ENCODE assay signal across 8 mouse cellular contexts in the genomic region with DNA sequence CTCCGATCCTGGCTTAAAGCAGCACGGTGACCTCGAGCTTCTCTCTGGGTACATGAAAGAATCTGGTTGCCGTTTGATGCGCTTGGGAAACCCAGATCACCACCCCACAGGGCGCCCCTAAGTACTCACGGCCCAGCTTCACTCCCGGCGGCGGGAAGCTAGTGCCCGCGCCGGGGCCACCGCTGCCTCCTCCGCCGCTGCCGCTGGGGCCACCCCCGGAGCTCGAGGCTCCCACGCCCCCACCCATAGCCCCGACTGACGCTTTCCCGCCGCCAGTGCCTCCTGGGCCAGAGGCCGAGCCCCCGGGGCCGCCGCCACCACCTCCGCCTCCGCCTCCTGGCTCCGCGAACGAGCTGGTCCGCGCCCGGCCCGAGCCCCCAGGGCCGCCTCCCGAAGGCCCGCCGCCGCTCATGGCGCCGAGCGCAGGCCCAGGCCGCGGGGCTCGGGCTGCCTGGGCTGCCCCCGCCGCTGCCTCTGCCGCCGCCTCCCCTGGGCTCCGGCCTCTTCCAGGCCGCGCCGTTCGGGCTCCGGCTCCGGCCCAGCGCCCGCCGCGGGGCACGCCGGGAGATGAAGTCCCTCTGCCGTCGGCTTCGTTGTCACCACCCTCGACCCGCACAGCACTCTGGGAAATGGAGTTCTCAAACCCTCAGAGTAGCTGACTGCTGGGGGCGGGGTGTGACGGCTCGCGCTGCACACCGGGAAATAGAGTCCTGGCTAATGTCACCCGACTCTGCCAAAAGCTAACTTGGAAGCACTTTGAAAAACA. TPM values are rescaled to one million over a fixed set of nuclear protein-coding genes. Genes with fewer than 3 reads are reported as not detected.
DNase-seq lines count a peak whose midpoint lies in the region; ATAC-seq lines count a peak whose summit lies in the region.

A gene (minus strand): TSS at position 603 of the 766 bp plus-strand sequence.

- H3K27ac ChIP-seq in hindbrain, embryonic 14.5 days: peak within 1 kb of the TSS; percentile 78

- peak within 1 kb of the TSS; percentile 97 for H3K9ac ChIP-seq in hindbrain, embryonic 14.5 days

- ATAC-seq in hindbrain, embryonic 14.5 days (ENCODE audit: low FRiP score): peak; percentile 88

- H3K4me2 ChIP-seq in hindbrain, embryonic 14.5 days (replicated peaks): peak within 1 kb of the TSS; percentile 56

- WGBS in hindbrain, embryonic 14.5 days: under 1% methylated on average over 58 of the region's 76 CpGs

- peak; percentile 98 for DNase-seq in NIH3T3 (ENCODE audit: low read depth)
- DNase-seq in cerebellum, postnatal 10 days: peak; percentile 99 to 100
- DNase-seq in frontal cortex, postnatal 25 days (ENCODE audit: low spot score in 2 of 2): peak; percentile 94 to 96
- DNase-seq in hindbrain, embryonic 14.5 days (ENCODE audit: low spot score): peak; percentile 96
- DNase-seq in left cerebral cortex, adult 11 months (ENCODE audit: low spot score): peak; percentile 96
- peak; percentile 98 to 99 for DNase-seq in lung, postnatal 4 days
- DNase-seq in right cerebral cortex, postnatal 14 days: peak; percentile 95
- DNase-seq in urinary bladder, postnatal 36 days (ENCODE audit: low spot score in 2 of 2): peak; percentile 97 to 99

- no peaks in the 10 kb centered on the region for H3K9me3 ChIP-seq in hindbrain, embryonic 14.5 days (ENCODE audit: control insufficient read depth, low read length)

- H3K4me1 ChIP-seq in hindbrain, embryonic 14.5 days (replicated peaks; ENCODE audit: control insufficient read depth, insufficient read depth, low read length): peaks cover 24% of the 10 kb centered on the region

- no peaks in the 10 kb centered on the region for H3K27me3 ChIP-seq in hindbrain, embryonic 14.5 days (ENCODE audit: control insufficient read depth, insufficient read depth, low read length)

- H3K4me3 ChIP-seq in hindbrain, embryonic 14.5 days (replicated peaks; ENCODE audit: low read length): peak within 1 kb of the TSS; percentile 88

- peaks cover 33% of the 10 kb centered on the region for H3K36me3 ChIP-seq in hindbrain, embryonic 14.5 days (replicated peaks; ENCODE audit: control insufficient read depth, insufficient read depth)

RNA-seq across cellular contexts. Expression of the gene that starts here (rescaled TPM):
- polyA plus RNA-seq in hindbrain, embryonic 14.5 days (2014; fragmentation: Nextera tagmentation; extraction: Ambion mirVana): 23.4 and 24.1 TPM in 2 replicates

Comparison
In these comparisons a context has a peak if more than half of its experiments do, and no peak if none do; other contexts are left out.
1. Peak in every context shown above with its lines: DNase-seq, ATAC-seq, H3K4me3 ChIP-seq and H3K27ac ChIP-seq.